Mouse (Mus musculus) CD8-positive naive resting alpha-beta T cell, adult 57 days (primary cell): ENCODE data around the gene Carf. TPM values are rescaled to one million over a fixed set of nuclear protein-coding genes. Genes with fewer than 3 reads are reported as not detected.

ENCODE experiments used
- total RNA-seq: library from RNA; stranded (reverse); gene quantifications from one replicate; pipeline ENCODE4 v1.2.4, GENCODE M21; 2023

Gene Carf
- total RNA-seq: 23.1 TPM

DNA sequence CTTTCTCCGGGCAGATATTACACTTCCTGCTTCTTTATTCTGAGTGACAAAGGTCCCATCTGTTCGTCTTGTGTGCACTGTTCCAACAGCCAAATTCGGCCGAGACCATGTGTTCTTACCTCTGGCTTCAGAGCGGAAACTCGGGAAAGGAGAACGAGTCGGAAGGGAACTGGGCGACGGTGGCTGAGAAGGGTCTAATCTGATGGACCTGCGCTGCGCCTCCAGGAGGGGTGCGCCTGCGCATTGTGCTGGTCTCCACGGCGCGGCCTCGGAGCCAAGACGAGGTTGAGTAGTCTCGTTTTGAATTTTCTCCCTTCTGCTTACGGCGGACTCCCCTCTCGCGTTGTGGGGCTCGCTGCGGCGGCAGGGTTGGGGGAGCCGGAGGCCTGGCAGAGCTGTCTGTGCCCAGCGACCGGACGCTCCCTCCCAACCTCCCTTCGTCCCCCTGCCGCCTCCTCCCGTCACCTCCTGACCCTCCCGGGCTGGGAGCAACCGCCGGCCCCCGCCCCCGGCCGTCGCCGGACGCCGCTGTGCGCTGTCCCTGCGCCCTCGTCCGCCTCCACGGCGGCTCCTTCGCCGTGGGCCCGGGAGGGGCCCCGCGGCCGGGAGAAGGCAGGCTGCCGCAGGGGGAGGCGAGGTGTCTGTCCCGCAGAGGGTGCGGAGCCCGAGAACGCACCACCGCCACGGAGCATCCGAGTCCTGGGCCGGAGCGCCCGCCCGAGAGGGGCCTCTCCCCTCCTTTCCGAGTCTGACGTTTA, at the start of gene Carf, which contains the start of gene Wdr12:
Gene Carf, plus strand, starts transcription at position 224 of the 758 bp plus-strand sequence.
Gene Wdr12, minus strand, starts transcription at position 622 of the 758 bp plus-strand sequence.

DNA sequence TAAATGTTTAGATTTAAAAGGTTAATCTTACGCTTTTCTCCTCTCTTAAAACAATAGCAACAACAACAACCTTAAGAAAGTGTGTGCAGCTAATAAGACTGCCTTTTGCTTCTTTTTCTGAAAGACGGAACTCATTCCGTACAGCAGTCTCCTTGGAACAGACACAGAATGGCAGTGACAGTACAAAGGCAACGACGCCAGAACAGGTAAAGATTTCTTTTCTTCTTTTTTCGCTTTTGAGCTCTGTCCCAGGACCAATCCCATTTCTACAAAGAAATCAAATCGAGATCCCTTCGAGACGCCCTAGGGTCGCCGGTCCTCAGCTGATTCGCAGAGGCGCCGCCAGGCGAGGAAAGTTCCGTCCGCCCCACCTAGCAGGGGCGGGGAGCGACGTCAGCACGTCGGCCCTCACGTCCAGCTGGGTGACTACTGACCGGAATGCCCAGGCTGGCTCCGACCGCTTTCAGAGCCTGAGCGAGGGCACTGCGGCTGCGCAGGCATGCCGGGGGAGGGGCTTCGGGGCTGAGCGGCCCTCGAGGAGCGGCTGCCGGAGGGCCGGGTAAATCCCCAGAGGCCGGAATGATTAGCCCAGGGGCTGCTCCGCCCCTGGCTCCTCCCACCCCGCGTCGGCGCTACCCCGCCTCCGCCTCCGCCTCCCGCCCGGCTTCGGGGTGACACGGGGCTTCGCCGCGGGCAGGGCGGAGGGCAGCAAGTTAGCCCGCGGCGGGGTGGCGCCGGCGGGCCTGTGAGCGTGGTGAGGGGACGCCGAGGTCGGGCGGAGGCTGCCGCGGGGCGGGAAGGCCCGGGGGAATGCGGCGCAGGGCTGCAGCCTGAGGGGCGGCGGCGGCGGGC, 82.1 kb downstream of the Carf start, which contains the start of gene Nbeal1:
Gene Nbeal1, plus strand, starts transcription at position 668 of the 852 bp plus-strand sequence.

Other genes starting within 250 kb of the Carf start
- 58.4 TPM for gene Fam117b, start 185.2 kb upstream of the Carf start, total RNA-seq
- 10.1 TPM for gene Ica1l, start 55.1 kb upstream of the Carf start, total RNA-seq
- 41.5 TPM for gene Wdr12, start 398 bp downstream of the Carf start, total RNA-seq
- gene Nbeal1, start 82.4 kb downstream of the Carf start, total RNA-seq: 22.6 TPM
- gene Cyp20a1, start 245.1 kb downstream of the Carf start, total RNA-seq: 5.5 TPM